Mouse (Mus musculus): ENCODE measurements around the gene Cfd. TPM values are rescaled to one million over a fixed set of nuclear protein-coding genes. Genes with fewer than 3 reads are reported as not detected.

Cfd gene
- total and polyA plus RNA-seq, 3 experiments, result 22.9 to 490 (median 98.7) TPM

GRCm38 (mm10) chr10:79855558-79856184 lies 35.0 kb upstream of the Cfd start:
- Histone ChIP-seq H3K36me3 (ENCODE audit: control insufficient read depth, insufficient read depth, low read length) (peaks cover 8% of the 10 kb centered on the region; the same call in 1 of the 2 replicates), H3K27ac (peak overlapping the region; percentile 99), H3K79me2 (replicated peaks; ENCODE audit: control insufficient read depth, insufficient read depth, low read length) (peaks cover 7% of the 10 kb centered on the region), H3K9ac (ENCODE audit: low read depth, low read length) (peak overlapping the region; percentile 85), H3K27me3 (ENCODE audit: control insufficient read depth, insufficient read depth, low read length) (no peaks in the 10 kb centered on the region), H3K4me1 (ENCODE audit: control insufficient read depth, insufficient read depth, low read length) (peaks cover 50% of the 10 kb centered on the region), H3K4me3 (peak overlapping the region; percentile 97)
- peak; percentile 46 to 48 for DNase-seq
- 3% methylated on average over 10 of the region's 10 CpGs for WGBS
- TF ChIP-seq CTCF (IDR thresholded peaks at IDR 0.05) (no peak), EP300 (IDR thresholded peaks at IDR 0.05; ENCODE audit: insufficient read depth, low read depth, low read length) (no peak), POLR2A (IDR thresholded peaks at IDR 0.05; ENCODE audit: insufficient read depth, low read depth, low read length) (no peak)
- intact Hi-C loops (cut with DNase I), result loop anchor here (2.0 kb wide), 1 partner anchor 27 kb away; no protein-coding TSS in a partner anchor

GRCm38 (mm10) chr10:79856280-79856679 lies 34.4 kb upstream of the Cfd start:
- DNase-seq, result no peak
- H3K36me3 ChIP-seq (ENCODE audit: control insufficient read depth, insufficient read depth, low read length), result peaks cover 8% of the 10 kb centered on the region; the same call in 1 of the 2 replicates
- H3K4me1 ChIP-seq (ENCODE audit: control insufficient read depth, insufficient read depth, low read length), result peaks cover 49% of the 10 kb centered on the region
- peak overlapping the region; percentile 19 for H3K9ac ChIP-seq (ENCODE audit: low read depth, low read length)
- peak overlapping the region; percentile 61 for H3K27ac ChIP-seq
- WGBS, result 9% methylated on average over 6 of the region's 6 CpGs
- intact Hi-C loops (cut with DNase I), result loop anchor here (2.0 kb wide), 1 partner anchor 27 kb away; no protein-coding TSS in a partner anchor
- peaks cover 7% of the 10 kb centered on the region for H3K79me2 ChIP-seq (replicated peaks; ENCODE audit: control insufficient read depth, insufficient read depth, low read length)
- TF ChIP-seq EP300 (IDR thresholded peaks at IDR 0.05; ENCODE audit: insufficient read depth, low read depth, low read length) (no peak), CTCF (IDR thresholded peaks at IDR 0.05) (no peak), POLR2A (IDR thresholded peaks at IDR 0.05; ENCODE audit: insufficient read depth, low read depth, low read length) (no peak)
- H3K27me3 ChIP-seq (ENCODE audit: control insufficient read depth, insufficient read depth, low read length), result no peaks in the 10 kb centered on the region
- peak overlapping the region; percentile 97 for H3K4me3 ChIP-seq

GRCm38 (mm10) chr10:79856704-79857451 lies 33.8 kb upstream of the Cfd start:
- Histone ChIP-seq H3K36me3 (ENCODE audit: control insufficient read depth, insufficient read depth, low read length) (peaks cover 8% of the 10 kb centered on the region; the same call in 1 of the 2 replicates), H3K4me1 (ENCODE audit: control insufficient read depth, insufficient read depth, low read length) (peaks cover 44% of the 10 kb centered on the region), H3K27me3 (ENCODE audit: control insufficient read depth, insufficient read depth, low read length) (no peaks in the 10 kb centered on the region), H3K9ac (ENCODE audit: low read depth, low read length) (peak overlapping the region; percentile 19), H3K4me3 (peak overlapping the region; percentile 97), H3K27ac (peak overlapping the region; percentile 61), H3K79me2 (replicated peaks; ENCODE audit: control insufficient read depth, insufficient read depth, low read length) (peaks cover 7% of the 10 kb centered on the region)
- WGBS, result 3% methylated on average over 7 of the region's 7 CpGs
- intact Hi-C loops (cut with DNase I), result loop anchor here (2.0 kb wide), 1 partner anchor 26 kb away; no protein-coding TSS in a partner anchor
- TF ChIP-seq EP300 (IDR thresholded peaks at IDR 0.05; ENCODE audit: insufficient read depth, low read depth, low read length), result no peak
- TF ChIP-seq CTCF (IDR thresholded peaks at IDR 0.05), result no peak
- no peak for TF ChIP-seq POLR2A (IDR thresholded peaks at IDR 0.05; ENCODE audit: insufficient read depth, low read depth, low read length)
- no peak for DNase-seq

- peak overlapping the region; percentile 19 for H3K9ac ChIP-seq (ENCODE audit: low read depth, low read length)
- H3K4me1 ChIP-seq (ENCODE audit: control insufficient read depth, insufficient read depth, low read length), result peaks cover 41% of the 10 kb centered on the region
- H3K36me3 ChIP-seq (ENCODE audit: control insufficient read depth, insufficient read depth, low read length), result peaks cover 8% of the 10 kb centered on the region; the same call in 1 of the 2 replicates
- peak overlapping the region; percentile 61 for H3K27ac ChIP-seq
- H3K27me3 ChIP-seq (ENCODE audit: control insufficient read depth, insufficient read depth, low read length), result no peaks in the 10 kb centered on the region
- TF ChIP-seq CTCF (IDR thresholded peaks at IDR 0.05) (no peak), EP300 (IDR thresholded peaks at IDR 0.05; ENCODE audit: insufficient read depth, low read depth, low read length) (0 out of 2 replicates have a peak, but pooled peaks have one; percentile 12)
- peak overlapping the region; percentile 97 for H3K4me3 ChIP-seq
- intact Hi-C loops (cut with DNase I), result loop anchor here (2.0 kb wide), 1 partner anchor 25 kb away; no protein-coding TSS in a partner anchor
- H3K79me2 ChIP-seq (replicated peaks; ENCODE audit: control insufficient read depth, insufficient read depth, low read length), result peaks cover 7% of the 10 kb centered on the region
- peak; percentile 76 to 84 for DNase-seq
- whole genome bisulfite sequencing, result 3% methylated on average over 4 of the region's 4 CpGs
These were observed 33.2 kb upstream of the Cfd start for GRCm38 (mm10) chr10:79857452-79857811.

- peak overlapping the region; percentile 33; the same call in 1 of the 2 replicates for H3K27ac ChIP-seq
- no peak overlapping the region for H3K4me3 ChIP-seq
- peaks cover 7% of the 10 kb centered on the region for H3K79me2 ChIP-seq (replicated peaks; ENCODE audit: control insufficient read depth, insufficient read depth, low read length)
- WGBS, result 48% methylated on average over 2 of the region's 2 CpGs
- no peak for DNase-seq
- no peaks in the 10 kb centered on the region for H3K27me3 ChIP-seq (ENCODE audit: control insufficient read depth, insufficient read depth, low read length)
- peaks cover 8% of the 10 kb centered on the region; the same call in 1 of the 2 replicates for H3K36me3 ChIP-seq (ENCODE audit: control insufficient read depth, insufficient read depth, low read length)
- TF ChIP-seq EP300 (IDR thresholded peaks at IDR 0.05; ENCODE audit: insufficient read depth, low read depth, low read length), result no peak
- TF ChIP-seq CTCF (IDR thresholded peaks at IDR 0.05), result no peak
- TF ChIP-seq POLR2A (IDR thresholded peaks at IDR 0.05; ENCODE audit: insufficient read depth, low read depth, low read length), result no peak
- intact Hi-C loops (cut with DNase I), result loop anchor here (2.0 kb wide), 1 partner anchor 25 kb away; no protein-coding TSS in a partner anchor
- no peak overlapping the region for H3K9ac ChIP-seq (ENCODE audit: low read depth, low read length)
- peaks cover 36% of the 10 kb centered on the region for H3K4me1 ChIP-seq (ENCODE audit: control insufficient read depth, insufficient read depth, low read length)
These were observed 32.8 kb upstream of the Cfd start for GRCm38 (mm10) chr10:79857894-79858293.

Data from heart, adult 2 months (tissue).